Mouse (Mus musculus): Measurements from ENCODE around the gene Trim71.

- no peak for TF ChIP-seq CTCF (IDR thresholded peaks at IDR 0.05; ENCODE audit: low read depth, low read length)
- TF ChIP-seq POLR2A (IDR thresholded peaks at IDR 0.05; ENCODE audit: extremely low read depth, insufficient read depth, low read length), result no peak
Observed at GRCm38 (mm10) chr9:114560771-114561670, 3.1 kb downstream of the Trim71 start.
